Mouse (Mus musculus) neural tube, embryonic 10.5 days (tissue): ENCODE measurements around the gene Exoc6b.
A peak's percentile ranks its signal among the peaks of the same experiment; 100 is the strongest.

ENCODE experiments used
- DNase-seq: peaks from one replicate; pipeline ENCODE4 v3.0.0-alpha.2; 2017; ENCODE audit warnings: low spot score; ENCODE audit errors: extremely low spot score

Gene Exoc6b

DNA sequence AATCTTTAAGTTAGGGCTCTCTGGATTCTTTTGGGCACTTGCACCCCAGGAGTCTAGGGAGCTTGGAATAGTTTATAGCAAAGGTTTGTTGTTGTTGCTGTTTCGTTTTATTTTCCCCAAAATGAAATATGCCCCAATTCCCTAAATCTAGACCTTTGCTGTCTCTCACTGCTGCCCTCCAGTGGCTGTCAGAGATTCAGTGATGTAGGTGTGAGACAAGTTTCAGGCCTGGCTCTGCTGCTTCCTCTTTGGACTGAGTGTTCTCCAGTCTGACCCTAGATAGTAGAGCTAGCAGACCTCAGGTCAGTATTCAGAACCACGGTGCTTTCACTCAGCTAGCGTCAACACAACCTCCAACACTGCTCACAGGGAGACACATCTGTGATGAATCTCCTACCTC, 332.4 kb downstream of the Exoc6b start:
- peak; percentile 30 for DNase-seq

- no peak for DNase-seq
Observed at GRCm38 (mm10) chr6:84726876-84727275, 342.4 kb downstream of the Exoc6b start.

DNA sequence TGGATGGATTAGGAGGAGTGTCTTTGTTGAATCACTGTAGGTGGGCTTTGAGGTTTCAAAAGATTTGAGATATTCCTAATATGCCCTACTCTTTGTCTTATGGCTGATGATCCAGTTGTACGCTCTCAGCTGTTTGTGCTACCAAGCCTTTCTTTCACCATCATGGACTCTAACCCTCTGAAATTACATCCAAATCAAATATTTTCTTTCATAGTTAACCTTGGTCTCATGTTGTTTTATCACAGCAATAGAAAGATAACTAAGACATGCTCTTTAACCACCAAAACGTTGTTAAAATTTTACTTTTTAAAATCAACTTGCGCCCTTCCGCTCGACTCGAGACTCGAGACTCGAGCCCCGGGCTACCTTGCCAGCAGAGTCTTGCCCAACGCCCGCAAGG, 356.1 kb downstream of the Exoc6b start:
- no peak for DNase-seq

DNA sequence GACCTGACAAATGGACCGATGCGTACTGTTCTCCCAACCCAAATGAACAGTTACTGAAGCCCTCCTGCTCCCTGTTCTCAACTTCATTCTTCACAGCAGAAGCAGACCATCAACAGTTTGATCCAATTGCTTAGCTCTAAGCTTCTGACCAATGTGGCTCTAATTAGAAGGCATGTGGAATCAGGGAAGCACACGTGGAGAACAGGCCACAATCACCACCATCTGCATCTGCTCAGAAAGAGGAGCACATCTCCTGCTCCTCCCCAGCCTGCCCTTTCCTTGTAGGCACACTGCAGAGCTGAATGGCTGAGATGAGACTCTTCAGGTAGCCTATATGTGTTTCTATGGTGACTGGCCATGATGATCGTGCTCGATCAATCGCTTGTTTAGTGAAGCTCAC, 358.5 kb downstream of the Exoc6b start:
- no peak for DNase-seq

DNA sequence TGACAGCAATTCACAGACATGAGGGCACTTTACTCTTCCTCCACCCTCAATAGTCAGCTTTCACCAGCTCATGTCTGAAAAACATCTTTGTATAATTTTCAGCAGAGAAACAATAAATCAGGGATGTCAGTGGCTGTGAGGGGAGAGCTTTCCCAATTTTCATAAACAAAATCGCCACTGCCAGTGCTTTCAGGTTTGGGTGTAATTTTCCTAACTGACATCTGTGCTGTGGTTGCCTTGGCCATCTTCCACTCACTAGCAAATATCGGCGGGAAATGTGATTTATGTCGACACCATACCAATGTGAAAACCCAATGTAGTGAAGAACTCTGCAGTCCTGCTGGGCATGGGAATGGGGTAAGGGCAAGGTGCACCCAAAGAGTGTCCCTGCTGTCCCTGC, 360.7 kb downstream of the Exoc6b start:
- no peak for DNase-seq

DNA sequence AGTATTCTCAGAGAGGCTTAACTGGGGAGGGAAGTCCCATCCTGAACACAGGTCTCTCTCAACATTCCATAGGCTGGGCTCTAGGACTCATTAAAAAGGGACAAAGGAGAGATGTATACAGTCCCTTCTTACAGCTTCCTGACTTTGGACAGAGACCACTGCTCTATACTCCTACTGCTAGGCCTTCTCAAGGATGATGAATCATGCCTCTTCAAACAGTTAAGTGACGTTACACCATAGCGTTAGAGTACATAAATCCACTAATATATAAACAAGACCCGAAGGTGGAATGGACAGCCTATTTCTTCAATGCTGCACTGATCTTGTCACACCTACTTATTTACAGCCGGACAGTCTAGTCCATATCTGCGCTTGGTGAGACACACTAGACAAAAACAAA, 369.7 kb downstream of the Exoc6b start:
- DNase-seq, result no peak

DNA sequence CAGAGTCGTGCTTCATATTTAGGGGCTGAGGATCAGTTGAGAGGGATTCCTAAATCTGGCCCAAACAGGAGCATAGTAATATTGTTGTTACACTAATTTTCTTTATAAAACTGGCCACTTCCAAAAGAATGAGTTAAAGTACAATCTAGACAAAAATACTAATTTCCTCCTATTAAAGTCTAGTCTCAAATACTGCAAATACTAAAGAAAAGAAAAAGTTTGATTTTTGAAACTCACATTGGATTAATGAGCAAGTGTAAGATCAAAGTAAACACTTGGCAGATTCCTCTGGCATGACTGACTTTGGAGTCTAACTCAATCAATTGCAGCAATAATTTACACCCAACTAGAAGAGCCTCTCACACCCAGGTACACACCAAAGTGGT, 371.0 kb downstream of the Exoc6b start:
- DNase-seq, result no peak

DNA sequence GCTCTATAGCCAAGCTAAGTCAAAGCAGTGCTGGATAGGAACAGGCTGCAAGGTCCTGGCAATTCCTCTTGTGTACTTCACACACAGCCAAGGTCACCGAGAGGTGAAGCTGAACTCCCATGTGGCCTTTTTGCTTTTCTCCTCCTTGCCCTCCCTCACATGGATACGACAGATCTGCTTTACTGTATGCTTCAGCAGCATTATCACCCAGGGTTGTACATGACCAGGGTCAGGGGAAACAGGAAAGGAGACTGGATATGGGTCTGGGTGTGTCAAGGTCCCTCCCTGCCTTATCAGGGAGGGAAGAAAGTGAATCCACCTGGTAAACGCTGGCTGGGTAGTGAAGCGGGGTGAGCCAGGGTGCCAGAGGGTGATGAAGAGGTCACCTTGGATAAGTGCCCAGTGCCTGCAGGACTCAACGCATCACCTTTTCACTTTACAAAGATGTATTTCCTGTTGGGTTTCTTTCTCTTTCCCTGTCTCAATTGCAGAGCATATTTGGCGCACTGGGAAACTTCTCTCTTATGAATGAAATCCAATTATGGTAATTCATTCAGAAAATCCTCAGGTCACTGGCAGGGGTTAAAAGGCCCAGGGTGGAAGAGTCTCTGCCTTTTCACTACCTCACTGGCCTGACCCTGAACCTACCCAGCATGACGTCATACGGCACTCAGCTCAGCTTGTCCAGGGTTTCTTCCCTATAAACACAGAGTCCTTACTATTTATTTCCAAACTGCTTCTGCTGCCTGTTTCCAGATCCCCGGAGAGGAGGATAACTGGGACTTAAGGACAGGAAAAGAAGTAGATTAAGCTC, 371.6 kb downstream of the Exoc6b start:
- peak; percentile 26 for DNase-seq

- DNase-seq, result no peak
Observed at GRCm38 (mm10) chr6:84693844-84694243, 375.5 kb downstream of the Exoc6b start.

DNA sequence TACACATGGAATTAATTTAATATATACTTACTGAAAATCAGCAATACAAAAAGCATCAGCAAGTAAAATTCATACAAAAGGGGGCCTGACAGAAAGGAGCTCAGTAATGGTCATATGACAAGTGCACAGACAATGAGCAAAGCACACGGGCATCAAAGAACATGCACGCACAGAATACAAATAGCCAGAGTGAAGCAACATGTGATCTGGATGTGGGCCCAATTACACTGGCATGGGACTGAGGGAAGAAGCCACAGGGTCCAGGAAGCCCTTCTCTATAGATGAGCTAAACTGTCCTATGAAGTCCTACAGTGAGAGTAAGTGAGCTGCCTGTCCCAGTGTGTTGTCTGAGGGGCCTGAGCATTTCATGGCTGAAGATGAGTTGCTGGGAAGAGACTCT, 376.1 kb downstream of the Exoc6b start:
- DNase-seq, result no peak

- DNase-seq, result no peak
Observed at GRCm38 (mm10) chr6:84691907-84692306, 377.4 kb downstream of the Exoc6b start.

DNA sequence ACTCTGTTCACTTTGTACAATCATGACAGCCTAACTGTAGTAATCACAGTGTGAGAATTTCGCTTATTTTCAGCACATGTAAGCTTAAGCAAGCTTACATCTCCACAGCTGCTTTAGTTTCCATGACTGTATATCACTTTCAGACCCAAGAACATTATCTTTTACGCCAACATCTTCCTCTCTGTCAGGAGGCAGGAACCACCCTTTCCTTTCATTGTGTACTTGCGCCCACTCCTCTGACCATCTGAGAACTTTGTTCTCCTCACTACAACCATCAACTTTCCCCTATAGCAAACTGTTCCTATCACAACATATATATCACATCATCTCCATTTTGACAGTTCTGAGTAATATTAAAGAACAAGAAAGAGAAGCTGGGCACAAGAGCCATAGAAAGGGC, 391.5 kb downstream of the Exoc6b start:
- DNase-seq, result no peak

DNA sequence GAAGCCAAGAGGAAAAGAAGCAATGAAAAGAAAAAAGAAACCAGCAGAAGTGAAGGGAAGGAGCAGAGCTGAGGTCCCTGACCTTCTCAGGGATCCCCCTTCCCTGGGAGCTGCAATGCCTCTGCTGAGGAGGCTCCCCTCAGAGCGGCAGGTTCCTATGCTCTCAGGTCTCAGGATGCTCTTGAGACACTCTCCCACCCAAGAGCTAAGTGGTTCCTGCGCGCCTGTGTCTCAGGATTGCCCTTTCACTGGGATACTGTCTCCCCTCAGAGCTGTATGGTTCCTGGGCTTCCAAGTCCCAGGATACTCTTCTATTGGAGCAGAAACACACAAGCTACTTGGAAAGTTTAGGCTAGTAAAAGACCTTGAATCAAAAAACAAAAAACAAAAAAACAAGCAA, 394.4 kb downstream of the Exoc6b start:
- no peak for DNase-seq

DNA sequence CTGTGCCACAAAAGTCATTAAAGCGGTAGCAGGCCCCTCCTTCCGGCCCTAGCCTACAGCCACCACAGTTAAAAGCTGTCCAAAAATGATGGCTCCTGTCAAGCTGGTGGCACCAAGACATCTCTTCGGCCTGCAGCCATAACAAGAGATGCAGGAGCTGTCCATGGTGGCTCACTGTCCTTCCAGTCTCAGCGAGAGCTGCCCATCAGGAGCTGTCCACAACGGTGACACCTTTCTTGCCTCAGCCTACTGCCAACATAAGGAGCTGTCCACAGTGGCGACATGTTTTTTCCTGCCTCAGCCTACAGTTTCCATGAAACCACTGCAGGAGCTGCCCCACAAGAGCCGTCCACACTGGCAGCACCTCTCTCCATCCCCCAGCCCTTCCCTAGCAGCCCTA, 395.2 kb downstream of the Exoc6b start:
- DNase-seq, result no peak

DNA sequence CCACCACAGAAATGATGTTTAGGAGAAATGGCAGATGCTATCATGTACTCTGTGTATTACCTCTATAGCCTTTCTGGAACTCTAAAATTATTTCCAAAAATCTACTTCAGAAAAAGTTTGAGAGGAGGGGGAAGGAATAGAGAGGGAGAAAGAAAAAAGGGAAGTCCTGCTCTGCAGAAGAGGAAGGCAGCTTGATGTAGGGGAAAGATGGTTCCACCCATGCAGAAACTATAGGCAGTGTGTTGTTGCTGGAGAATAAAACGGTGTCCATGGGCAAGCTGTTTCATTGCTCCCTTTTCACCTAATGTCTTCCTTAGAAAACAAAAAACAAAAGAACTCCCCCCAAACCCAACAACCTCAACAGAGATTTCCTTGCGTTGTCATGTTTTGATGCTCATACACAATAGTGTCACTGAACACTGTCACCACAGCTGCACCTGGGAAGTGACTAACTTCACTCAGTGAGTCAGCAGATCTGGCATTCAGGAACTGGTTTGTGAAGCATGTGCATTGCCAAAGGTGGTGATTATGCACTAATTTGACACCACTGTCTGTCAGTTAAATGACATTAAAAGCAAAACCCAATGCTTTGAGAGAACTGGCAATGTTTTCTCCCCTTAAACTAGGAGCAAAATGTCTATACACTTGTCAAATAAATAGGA, 407.7 kb downstream of the Exoc6b start:
- no peak for DNase-seq

DNA sequence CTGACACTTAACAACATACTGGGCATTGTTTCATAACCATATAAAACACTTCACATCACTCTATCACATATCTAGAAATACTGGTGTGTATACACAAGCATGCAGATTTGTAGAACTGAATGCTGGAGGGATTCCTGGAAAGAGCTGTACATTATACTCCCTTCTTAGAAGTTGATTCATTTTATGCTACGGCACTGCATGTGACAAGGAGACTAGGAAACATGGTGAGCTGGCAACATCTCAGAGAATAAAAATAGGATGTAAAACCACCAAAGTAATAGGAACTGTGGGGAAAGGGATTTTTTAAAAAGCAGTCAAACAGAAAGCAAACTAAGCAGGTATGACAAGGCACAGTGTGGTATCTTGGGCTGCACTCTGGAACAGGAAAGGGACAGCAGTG, 408.3 kb downstream of the Exoc6b start:
- DNase-seq, result no peak

DNA sequence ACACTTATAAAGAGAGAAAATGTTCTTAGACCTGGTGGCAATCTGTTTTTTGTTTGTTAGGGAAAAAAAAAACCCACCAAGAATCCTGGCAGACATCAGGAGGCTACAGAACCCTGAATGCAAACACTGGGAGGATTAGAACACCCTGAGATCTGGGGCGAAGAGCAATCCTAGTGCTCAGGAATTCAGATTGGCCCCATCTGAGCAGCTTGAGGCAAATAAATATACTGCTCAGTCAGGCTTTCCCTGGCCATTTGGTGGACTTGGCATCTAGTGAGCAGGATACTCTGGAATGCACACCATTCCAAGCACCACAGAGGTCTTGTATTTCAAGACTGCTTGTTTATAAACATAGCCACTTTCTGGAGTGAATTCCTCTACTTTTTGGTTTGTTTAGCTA, 412.2 kb downstream of the Exoc6b start:
- DNase-seq, result no peak

GRCm38 (mm10) chr6:84656680-84657079, 412.6 kb downstream of the Exoc6b start:
- DNase-seq, result no peak

GRCm38 (mm10) chr6:84651902-84652301, 417.4 kb downstream of the Exoc6b start:
- no peak for DNase-seq

- DNase-seq, result no peak
Observed at GRCm38 (mm10) chr6:84647197-84647596, 422.1 kb downstream of the Exoc6b start.

DNA sequence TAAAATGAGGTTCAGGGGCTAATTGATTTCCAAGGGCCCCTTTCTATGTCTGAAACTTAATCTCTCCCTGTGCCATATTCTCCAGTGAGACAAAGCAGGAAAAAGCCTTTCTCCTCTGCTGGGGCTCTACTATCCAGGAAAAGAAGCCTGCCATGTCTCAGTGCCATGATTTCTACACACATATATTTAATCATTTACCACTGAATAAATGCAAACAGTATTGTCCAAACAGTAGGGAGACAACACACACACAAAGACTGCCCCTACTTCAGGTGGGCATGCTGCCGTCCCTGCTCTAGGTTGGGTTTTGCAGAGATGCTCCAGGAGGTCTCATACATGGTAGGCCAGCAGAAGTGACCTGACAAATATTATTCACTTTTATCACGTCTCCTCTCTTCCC, 422.6 kb downstream of the Exoc6b start:
- DNase-seq, result no peak

DNA sequence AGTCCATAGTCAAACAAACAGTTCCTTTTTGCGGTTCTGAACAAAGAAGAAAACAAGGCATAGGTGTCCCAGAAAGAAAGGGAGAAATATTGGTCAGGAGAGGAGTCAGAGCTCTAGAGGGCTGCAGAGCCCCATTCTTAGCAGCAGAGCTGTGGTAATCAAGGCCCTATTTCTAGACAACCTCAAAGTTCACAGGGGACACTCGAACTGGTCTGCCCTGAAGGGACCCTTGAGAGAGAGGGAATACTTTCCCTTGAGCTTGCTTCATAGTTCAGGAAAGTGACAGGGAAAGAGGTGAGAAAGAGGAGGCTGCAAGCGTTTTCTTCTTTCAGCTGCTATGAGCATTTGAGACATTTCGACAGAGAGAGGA, 428.3 kb downstream of the Exoc6b start:
- no peak for DNase-seq
